Mouse (Mus musculus) liver, embryonic 14.5 days (tissue): ENCODE data around the gene Tiam2. TPM values are rescaled to one million over a fixed set of nuclear protein-coding genes. Genes with fewer than 3 reads are reported as not detected.

Experiments
- ATAC-seq: fragments of 200-750 bp; cut with Nextera tagmentation; 2 replicates; pipeline ENCODE4 v1.8.0; 2017; ENCODE audit warnings: moderate number of reproducible peaks, mild to moderate bottlenecking, moderate library complexity; ENCODE audit not compliant: insufficient read depth
- DNase-seq, 3 experiments: peaks; one replicate each; pipeline ENCODE4 v3.0.0-alpha.2; 2012 to 2013; ENCODE audit warnings: low read depth in 3 of 3, low spot score in 3 of 3
- H3K27ac ChIP-seq: fragments of 300-500 bp; sonication (generic); 2 replicates; pipeline ENCODE4 v1.5.1; 2014; ENCODE audit warnings: moderate library complexity, mild to moderate bottlenecking, control low read depth, inconsistent platforms
- H3K27me3 ChIP-seq: fragments of 300-500 bp; sonication (generic); 2 replicates; pipeline ENCODE4 v1.6.1; 2014; ENCODE audit warnings: mild to moderate bottlenecking, low read length, moderate library complexity; ENCODE audit not compliant: control insufficient read depth, insufficient read depth
- H3K36me3 ChIP-seq: fragments of 300-500 bp; sonication (generic); replicated peaks from 2 replicates; pipeline ENCODE4 v1.6.1; 2014; ENCODE audit warnings: low read depth; ENCODE audit not compliant: control insufficient read depth, insufficient read depth
- H3K4me1 ChIP-seq, 2 experiments: fragments of 200-500 bp in 1 of 2; fragments of 300-500 bp in 1 of 2; sonication (generic) in 1 of 2; replicated peaks; 2 replicates each; pipeline ENCODE4 v1.6.1; 2012 to 2014; ENCODE audit warnings: antibody characterized with exemption in 1 of 2, inconsistent platforms in 1 of 2, low read length in 1 of 2; ENCODE audit not compliant: control insufficient read depth in 2 of 2, insufficient read depth in 2 of 2
- H3K4me2 ChIP-seq: fragments of 300-500 bp; sonication (generic); 2 replicates; pipeline ENCODE4 v1.6.1; 2014; ENCODE audit warnings: low read depth, mild to moderate bottlenecking, control low read depth, moderate library complexity
- H3K4me3 ChIP-seq, 2 experiments: fragments of 200-500 bp in 1 of 2; fragments of 300-500 bp in 1 of 2; sonication (generic) in 1 of 2; 2 replicates each; pipeline ENCODE4 v1.5.1; 2012 to 2014; ENCODE audit warnings: low read depth in 2 of 2, low read length in 2 of 2, mild to moderate bottlenecking in 2 of 2, control low read depth in 1 of 2, inconsistent platforms in 1 of 2, moderate library complexity in 1 of 2; ENCODE audit not compliant: insufficient read depth in 1 of 2
- H3K9ac ChIP-seq: fragments of 300-500 bp; sonication (generic); replicated peaks from 2 replicates; pipeline ENCODE4 v1.6.1; 2014; ENCODE audit warnings: mild to moderate bottlenecking, control low read depth, moderate library complexity
- H3K9me3 ChIP-seq: fragments of 300-500 bp; sonication (generic); 2 replicates; pipeline ENCODE4 v1.6.1; 2016; ENCODE audit warnings: low read length, mixed read lengths; ENCODE audit not compliant: control insufficient read depth
- CTCF ChIP-seq: IDR thresholded peaks from 2 replicates; pipeline ENCODE4 v1.5.1; 2016; ENCODE audit warnings: antibody characterized with exemption, low read depth, control low read depth
- EP300 ChIP-seq: IDR thresholded peaks from 2 replicates; pipeline ENCODE4 v1.6.1; 2016; ENCODE audit warnings: antibody characterized with exemption, low read depth
- WGBS: fragments of 180-500 bp; shearing (Covaris S2); extraction: QIAGEN DNeasy Blood & Tissue Kit; methylation state at CpG from one replicate; pipeline ENCODE4 v1.1.7; 2014; ENCODE audit not compliant: insufficient replicate concordance; 5-methylcytosine and 5-hydroxymethylcytosine counted together
- polyA plus RNA-seq, 2 experiments: library from polyadenylated mRNA; depleted of rRNA in 1 of 2; stranded (reverse) in 1 of 2; unstranded in 1 of 2; fragments of >200 nt; fragmentation: Nextera tagmentation in 1 of 2; extraction: Ambion mirVana in 1 of 2; gene quantifications; 2 replicates each; pipeline versions ENCODE4 v1.2.1 to v1.2.3; 2012 to 2014

Gene Tiam2
- polyA plus RNA-seq, 2 experiments, result 0.30 to 0.60 TPM

DNA sequence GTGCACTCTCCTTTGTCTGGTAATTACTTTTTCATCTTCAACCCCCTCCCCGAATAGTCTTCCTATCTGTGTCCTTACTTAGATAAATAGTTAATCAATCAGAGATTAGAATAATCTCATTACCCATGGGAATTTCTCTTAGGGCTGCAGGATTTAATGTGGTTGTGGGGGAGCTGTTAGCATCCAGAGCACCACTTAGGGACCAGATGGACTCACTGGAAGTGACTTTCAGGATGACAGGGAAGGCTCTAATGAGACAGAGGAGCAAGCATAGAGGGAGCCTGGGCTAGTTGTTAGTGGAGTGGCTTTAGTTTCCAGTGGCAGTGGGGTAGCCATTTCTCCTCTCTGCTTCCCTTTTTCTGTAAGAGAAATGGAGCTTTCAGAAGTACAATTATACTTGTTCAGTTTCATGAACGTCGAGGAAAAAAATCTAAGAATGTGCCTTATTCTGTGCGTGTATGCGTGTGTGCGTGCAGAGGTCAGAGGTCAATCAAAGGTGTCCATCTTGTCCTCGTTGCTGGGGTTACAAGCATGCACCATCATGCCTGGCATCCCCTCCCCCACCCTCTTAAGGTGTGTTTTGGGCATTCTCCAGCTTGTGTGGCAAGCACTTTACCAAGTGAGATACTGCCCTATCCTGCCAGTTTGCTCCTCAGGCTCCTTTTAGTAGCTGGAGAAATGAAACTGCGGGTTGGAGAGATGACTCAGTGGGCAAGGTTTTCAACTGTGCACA is 30.4 kb downstream of the Tiam2 start:
- H3K4me2 ChIP-seq, result no peak overlapping the region
- no peaks in the 10 kb centered on the region for H3K4me1 ChIP-seq
- no peaks in the 10 kb centered on the region for H3K27me3 ChIP-seq
- DNase-seq (no peak), ATAC-seq (no peak)
- no peak overlapping the region for H3K27ac ChIP-seq
- TF ChIP-seq EP300 (no peak), CTCF (no peak)
- H3K9ac ChIP-seq, result no peak overlapping the region
- no peaks in the 10 kb centered on the region for H3K36me3 ChIP-seq
- H3K9me3 ChIP-seq, result no peaks in the 10 kb centered on the region
- H3K4me3 ChIP-seq, result no peak overlapping the region
- 66% methylated on average over 8 of the region's 8 CpGs for WGBS

GRCm38 (mm10) chr17:3360236-3360635 is 33.9 kb downstream of the Tiam2 start:
- WGBS, result 18% methylated on average over 1 of the region's 1 CpGs
- H3K4me3 ChIP-seq, result no peak overlapping the region
- H3K27me3 ChIP-seq, result no peaks in the 10 kb centered on the region
- DNase-seq (no peak), ATAC-seq (no peak)
- H3K4me2 ChIP-seq, result no peak overlapping the region
- H3K36me3 ChIP-seq, result no peaks in the 10 kb centered on the region
- H3K4me1 ChIP-seq, result no peaks in the 10 kb centered on the region
- H3K27ac ChIP-seq, result no peak overlapping the region
- H3K9ac ChIP-seq, result no peak overlapping the region
- TF ChIP-seq EP300 (no peak), CTCF (no peak)
- H3K9me3 ChIP-seq, result no peaks in the 10 kb centered on the region

GRCm38 (mm10) chr17:3361751-3362150 is 35.4 kb downstream of the Tiam2 start:
- Histone ChIP-seq H3K4me3 (no peak overlapping the region), H3K36me3 (no peaks in the 10 kb centered on the region), H3K9me3 (no peaks in the 10 kb centered on the region), H3K9ac (no peak overlapping the region), H3K27ac (no peak overlapping the region), H3K4me2 (no peak overlapping the region), H3K27me3 (no peaks in the 10 kb centered on the region), H3K4me1 (no peaks in the 10 kb centered on the region)
- ATAC-seq (no peak), DNase-seq (no peak)
- TF ChIP-seq CTCF, result no peak
- TF ChIP-seq EP300, result no peak
- WGBS, result 45% methylated on average over 2 of the region's 2 CpGs

GRCm38 (mm10) chr17:3363216-3363615 is 36.8 kb downstream of the Tiam2 start:
- 48% methylated on average over 2 of the region's 2 CpGs for WGBS
- Histone ChIP-seq H3K9me3 (no peaks in the 10 kb centered on the region), H3K4me3 (no peak overlapping the region), H3K27me3 (no peaks in the 10 kb centered on the region), H3K9ac (no peak overlapping the region), H3K4me2 (no peak overlapping the region), H3K36me3 (no peaks in the 10 kb centered on the region), H3K4me1 (no peaks in the 10 kb centered on the region), H3K27ac (no peak overlapping the region)
- no peak for TF ChIP-seq EP300
- TF ChIP-seq CTCF, result no peak
- no peak for DNase-seq
- ATAC-seq, result no peak

DNA sequence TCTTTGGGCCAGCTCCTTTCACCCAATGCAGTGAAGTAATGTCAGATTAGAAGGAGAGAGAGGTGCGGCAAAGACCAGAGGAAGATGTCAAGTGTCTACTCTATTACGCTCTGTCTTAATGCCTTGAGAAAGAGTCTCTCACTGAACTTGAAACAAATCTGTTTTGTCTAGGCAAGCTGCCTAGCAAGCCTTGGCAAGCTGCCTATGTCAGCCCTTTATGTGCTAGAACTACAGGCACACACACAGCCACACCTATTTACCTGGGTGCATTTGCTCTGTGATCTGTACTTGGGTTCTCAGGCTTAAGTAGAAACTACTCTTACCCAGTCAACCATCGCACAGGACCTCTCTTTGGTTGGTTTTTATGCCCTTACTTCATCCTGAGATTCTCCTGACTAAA is 40.4 kb downstream of the Tiam2 start:
- no peak for ATAC-seq
- no peaks in the 10 kb centered on the region for H3K36me3 ChIP-seq
- no peaks in the 10 kb centered on the region for H3K9me3 ChIP-seq
- no peak overlapping the region for H3K9ac ChIP-seq
- 76% methylated on average over 3 of the region's 3 CpGs for WGBS
- DNase-seq, result no peak
- no peaks in the 10 kb centered on the region for H3K27me3 ChIP-seq
- TF ChIP-seq EP300, result no peak
- no peak for TF ChIP-seq CTCF
- H3K27ac ChIP-seq, result no peak overlapping the region
- no peak overlapping the region for H3K4me3 ChIP-seq
- H3K4me2 ChIP-seq, result no peak overlapping the region
- no peaks in the 10 kb centered on the region for H3K4me1 ChIP-seq
